Mouse (Mus musculus): ENCODE measurements around the gene Gm20517.

GRCm38 (mm10) chr17:47578655-47579054, 32.7 kb upstream of the Gm20517 start:
- no peak for TF ChIP-seq POLR2A (IDR thresholded peaks at IDR 0.05; ENCODE audit: low read depth, low read length)
- no peak for TF ChIP-seq CTCF (IDR thresholded peaks at IDR 0.05; ENCODE audit: borderline replicate concordance, insufficient read depth, low read length)

Data from embryonic fibroblast, embryonic 13.5 days (primary cell).